Mouse (Mus musculus) small intestine, adult 2 months (tissue): ENCODE results near the gene C530008M17Rik. TPM values are rescaled to one million over a fixed set of nuclear protein-coding genes. Genes with fewer than 3 reads are reported as not detected.

Experiments
- H3K27ac ChIP-seq: fragments of 200-500 bp; 2 replicates; pipeline ENCODE4 v1.5.1; 2012; ENCODE audit warnings: low read depth, low read length, control low read depth, inconsistent platforms; ENCODE audit not compliant: insufficient read depth
- H3K27me3 ChIP-seq: fragments of 200-500 bp; 2 replicates; pipeline ENCODE4 v1.6.1; 2012; ENCODE audit warnings: mild to moderate bottlenecking, moderate library complexity, low read length, inconsistent platforms; ENCODE audit not compliant: control insufficient read depth, insufficient read depth
- H3K36me3 ChIP-seq: fragments of 200-500 bp; 2 replicates; pipeline ENCODE4 v1.6.1; 2012; ENCODE audit warnings: mild to moderate bottlenecking, low read length, control low read depth, inconsistent platforms; ENCODE audit not compliant: control insufficient read depth, insufficient read depth
- H3K4me1 ChIP-seq: fragments of 200-500 bp; 2 replicates; pipeline ENCODE4 v1.6.1; 2012; ENCODE audit warnings: low read length, inconsistent platforms, mixed read lengths; ENCODE audit not compliant: control insufficient read depth, insufficient read depth, insufficient read length
- H3K4me3 ChIP-seq: fragments of 200-500 bp; 2 replicates; pipeline ENCODE4 v1.5.1; 2012; ENCODE audit warnings: low read depth, mild to moderate bottlenecking, control low read depth, inconsistent platforms, low read length, moderate library complexity
- CTCF ChIP-seq: fragments of 200-500 bp; IDR thresholded peaks from 2 replicates; pipeline ENCODE4 v1.5.1; 2012; ENCODE audit warnings: low read depth, mild to moderate bottlenecking, control low read depth, inconsistent platforms, low read length, moderate library complexity, mixed read lengths; ENCODE audit not compliant: insufficient replicate concordance, insufficient read length; ENCODE audit errors: extremely low read depth
- POLR2A ChIP-seq: fragments of 200-500 bp; IDR thresholded peaks from 2 replicates; pipeline ENCODE4 v1.6.1; 2012; ENCODE audit warnings: low read depth, mild to moderate bottlenecking, control low read depth, inconsistent platforms, low read length, moderate library complexity
- WGBS: fragments of 180-500 bp; shearing (Covaris S2); methylation state at CpG from one replicate; pipeline ENCODE4 v1.1.7; 2018; 5-methylcytosine and 5-hydroxymethylcytosine counted together
- polyA plus RNA-seq: library from polyadenylated mRNA; depleted of rRNA; stranded (reverse); fragments of >200 nt; gene quantifications from 2 replicates; pipeline ENCODE4 v1.2.3, GENCODE M21; 2012

The C530008M17Rik gene
- polyA plus RNA-seq, 1 experiment = 42.5 TPM

- H3K27me3 ChIP-seq = no peaks in the 10 kb centered on the region
- peaks cover 45% of the 10 kb centered on the region for H3K36me3 ChIP-seq
- 76% methylated on average over 6 of the region's 6 CpGs for WGBS
- no peak for TF ChIP-seq CTCF
- TF ChIP-seq POLR2A = no peak
- no peaks in the 10 kb centered on the region for H3K4me1 ChIP-seq
- no peak overlapping the region for H3K27ac ChIP-seq
- no peak overlapping the region for H3K4me3 ChIP-seq
Observed at GRCm38 (mm10) chr5:76869553-76869952, 213.2 kb downstream of the C530008M17Rik start.

GRCm38 (mm10) chr5:76876106-76876758, 219.9 kb downstream of the C530008M17Rik start:
- no peak overlapping the region for H3K27ac ChIP-seq
- peaks cover 23% of the 10 kb centered on the region for H3K36me3 ChIP-seq
- TF ChIP-seq POLR2A = no peak
- no peak for TF ChIP-seq CTCF
- WGBS = 93% methylated on average over 25 of the region's 25 CpGs
- no peaks in the 10 kb centered on the region for H3K27me3 ChIP-seq
- no peak overlapping the region for H3K4me3 ChIP-seq
- no peaks in the 10 kb centered on the region for H3K4me1 ChIP-seq

GRCm38 (mm10) chr5:76884107-76884506, 227.8 kb downstream of the C530008M17Rik start:
- WGBS = 79% methylated on average over 1 of the region's 1 CpGs
- no peak for TF ChIP-seq CTCF
- no peak for TF ChIP-seq POLR2A
- Histone ChIP-seq H3K4me1 (no peaks in the 10 kb centered on the region), H3K27ac (no peak overlapping the region), H3K27me3 (no peaks in the 10 kb centered on the region), H3K4me3 (no peak overlapping the region), H3K36me3 (peaks cover 46% of the 10 kb centered on the region)

GRCm38 (mm10) chr5:76887011-76887410, 230.7 kb downstream of the C530008M17Rik start:
- no peak overlapping the region for H3K4me3 ChIP-seq
- TF ChIP-seq POLR2A (no peak), CTCF (no peak)
- H3K27ac ChIP-seq = no peak overlapping the region
- H3K36me3 ChIP-seq = peaks cover 36% of the 10 kb centered on the region
- WGBS = 94% methylated on average over 2 of the region's 2 CpGs
- no peaks in the 10 kb centered on the region for H3K27me3 ChIP-seq
- no peaks in the 10 kb centered on the region for H3K4me1 ChIP-seq

GRCm38 (mm10) chr5:76892608-76893007, 236.3 kb downstream of the C530008M17Rik start:
- Histone ChIP-seq H3K27ac (no peak overlapping the region), H3K4me3 (no peak overlapping the region), H3K4me1 (no peaks in the 10 kb centered on the region), H3K27me3 (no peaks in the 10 kb centered on the region), H3K36me3 (peaks cover 15% of the 10 kb centered on the region)
- TF ChIP-seq POLR2A (no peak), CTCF (no peak)
- WGBS = 59% methylated on average over 2 of the region's 2 CpGs

- Histone ChIP-seq H3K36me3 (peaks cover 14% of the 10 kb centered on the region), H3K4me1 (no peaks in the 10 kb centered on the region), H3K27ac (no peak overlapping the region), H3K27me3 (no peaks in the 10 kb centered on the region), H3K4me3 (no peak overlapping the region)
- TF ChIP-seq CTCF = no peak
- no peak for TF ChIP-seq POLR2A
- 80% methylated on average over 2 of the region's 2 CpGs for WGBS
Observed at GRCm38 (mm10) chr5:76893084-76893483, 236.8 kb downstream of the C530008M17Rik start.

- 65% methylated on average over 4 of the region's 4 CpGs for WGBS
- TF ChIP-seq CTCF (no peak), POLR2A (no peak)
Observed at GRCm38 (mm10) chr5:76902131-76902530, 245.8 kb downstream of the C530008M17Rik start.

More at GRCm38 (mm10) chr5:76902131-76902530, 245.8 kb downstream of the C530008M17Rik start:
- Histone ChIP-seq H3K27ac (no peak overlapping the region), H3K27me3 (no peaks in the 10 kb centered on the region), H3K4me3 (no peak overlapping the region), H3K4me1 (no peaks in the 10 kb centered on the region; the same call in 1 of the 2 replicates), H3K36me3 (peaks cover 5% of the 10 kb centered on the region; the same call in 1 of the 2 replicates)
